8 mouse cellular contexts compared by ENCODE assay signal in the genomic region with DNA sequence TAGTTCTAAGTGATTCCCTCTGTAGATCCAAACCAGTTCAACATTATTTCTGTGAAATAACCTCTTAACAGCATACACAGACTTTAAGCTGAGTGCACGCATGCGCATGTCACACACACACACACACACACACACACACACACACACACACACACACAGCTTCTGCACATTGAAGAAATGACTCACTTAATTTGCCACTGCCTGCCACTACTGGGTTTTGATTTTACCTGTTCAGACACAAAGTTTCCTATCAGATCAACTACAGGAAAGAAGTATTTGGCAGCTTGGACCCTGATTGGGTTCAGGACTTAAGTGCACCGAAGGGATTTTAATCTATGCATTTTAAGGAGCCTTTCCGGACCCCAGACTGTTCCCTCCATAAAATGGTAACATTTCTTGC. TPM values are rescaled to one million over a fixed set of nuclear protein-coding genes. Genes with fewer than 3 reads are reported as not detected.
DNase-seq lines count a peak whose midpoint lies in the region; ATAC-seq and TF ChIP-seq lines count a peak whose summit lies in the region.

No protein-coding gene starts in this region.

- no peak for TF ChIP-seq POLR2A in lung, adult 2 months (IDR thresholded peaks at IDR 0.05; ENCODE audit: borderline replicate concordance, extremely low read depth, low read depth, low read length)

- TF ChIP-seq CTCF in lung, adult 2 months (IDR thresholded peaks at IDR 0.05; ENCODE audit: insufficient read depth, low read length): no peak

- no peak for ATAC-seq in kidney, embryonic 15.5 days (replicated peaks; ENCODE audit: low FRiP score)
- ATAC-seq in neural tube, embryonic 14.5 days (ENCODE audit: low read depth): no peak

- peak; percentile 42 to 60 for DNase-seq in left cerebral cortex, postnatal 25 days (ENCODE audit: low spot score in 2 of 2)
- no peak for DNase-seq in left cerebral cortex, adult 11 months (ENCODE audit: low spot score)
- DNase-seq in forebrain, embryonic 10.5 days (ENCODE audit: extremely low spot score, low spot score): no peak
- no peak for DNase-seq in spleen, adult 12 weeks (ENCODE audit: low spot score)
- no peak for DNase-seq in ovary, adult 18-20 months (ENCODE audit: low spot score)
- no peak for DNase-seq in lung, adult 2 months

- intact Hi-C loops in left cerebral cortex, postnatal 25 days (cut with DNase I): loop anchor here (2.0 kb wide), 1 partner anchor 66 kb away; a partner anchor contains a TSS

- H3K27me3 ChIP-seq in forebrain, embryonic 10.5 days (ENCODE audit: poor library complexity, severe bottlenecking): peaks cover 48% of the 10 kb centered on the region
- peaks cover 15% of the 10 kb centered on the region for H3K27me3 ChIP-seq in kidney, embryonic 15.5 days
- H3K27me3 ChIP-seq in neural tube, embryonic 14.5 days (ENCODE audit: control insufficient read depth, insufficient read depth, low read length): no peaks in the 10 kb centered on the region; the same call in 1 of the 2 replicates

- 54% methylated on average over 4 of the region's 4 CpGs for WGBS in forebrain, embryonic 10.5 days
- 49% methylated on average over 4 of the region's 4 CpGs for WGBS in kidney, embryonic 15.5 days
- 60% methylated on average over 4 of the region's 4 CpGs for WGBS in neural tube, embryonic 14.5 days
- WGBS in lung, adult 2 months: 55% methylated on average over 4 of the region's 4 CpGs

- H3K4me3 ChIP-seq in forebrain, embryonic 10.5 days: peak overlapping the region; percentile 68
- peak overlapping the region; percentile 72 for H3K4me3 ChIP-seq in kidney, embryonic 15.5 days (replicated peaks)
- H3K4me3 ChIP-seq in neural tube, embryonic 14.5 days (ENCODE audit: low read depth, low read length): peak overlapping the region; percentile 65
- H3K4me3 ChIP-seq in lung, adult 2 months (replicated peaks; ENCODE audit: extremely low read depth, low read depth, low read length): no peak overlapping the region

- peaks cover 53% of the 10 kb centered on the region for H3K4me1 ChIP-seq in forebrain, embryonic 10.5 days
- H3K4me1 ChIP-seq in kidney, embryonic 15.5 days: peaks cover 56% of the 10 kb centered on the region
- H3K4me1 ChIP-seq in neural tube, embryonic 14.5 days (ENCODE audit: control insufficient read depth, insufficient read depth, low read length): no peaks in the 10 kb centered on the region
- no peaks in the 10 kb centered on the region for H3K4me1 ChIP-seq in lung, adult 2 months (ENCODE audit: control insufficient read depth, insufficient read depth, low read length)

- H3K9me3 ChIP-seq in forebrain, embryonic 10.5 days: no peaks in the 10 kb centered on the region
- no peaks in the 10 kb centered on the region for H3K9me3 ChIP-seq in kidney, embryonic 15.5 days (replicated peaks)
- no peaks in the 10 kb centered on the region for H3K9me3 ChIP-seq in neural tube, embryonic 14.5 days (ENCODE audit: control insufficient read depth, low read length)

- peak overlapping the region; percentile 99 for H3K4me2 ChIP-seq in kidney, embryonic 15.5 days
- peak overlapping the region; percentile 94; the same call in 1 of the 2 replicates for H3K4me2 ChIP-seq in neural tube, embryonic 14.5 days (ENCODE audit: low read depth, low read length)

- H3K27ac ChIP-seq in forebrain, embryonic 10.5 days: no peak overlapping the region
- peak overlapping the region; percentile 86 for H3K27ac ChIP-seq in kidney, embryonic 15.5 days
- H3K27ac ChIP-seq in neural tube, embryonic 14.5 days (ENCODE audit: low read depth, low read length): no peak overlapping the region

- H3K36me3 ChIP-seq in forebrain, embryonic 10.5 days (replicated peaks): no peaks in the 10 kb centered on the region
- no peaks in the 10 kb centered on the region for H3K36me3 ChIP-seq in kidney, embryonic 15.5 days
- no peaks in the 10 kb centered on the region for H3K36me3 ChIP-seq in neural tube, embryonic 14.5 days (ENCODE audit: control insufficient read depth, insufficient read depth, low read length)

- peak overlapping the region; percentile 62; the same call in 1 of the 2 replicates for H3K9ac ChIP-seq in kidney, embryonic 15.5 days
- peak overlapping the region; percentile 66; the same call in 1 of the 2 replicates for H3K9ac ChIP-seq in neural tube, embryonic 14.5 days (replicated peaks; ENCODE audit: low read depth, low read length)

RNA-seq across cellular contexts. Expression of a gene that starts 2.0 kb away (rescaled TPM):
- total RNA-seq in left cerebral cortex, postnatal 25 days (2021): 100 to 1,000 TPM; 175 to 213 TPM
- 3.5 and 3.8 TPM in 2 replicates for polyA plus RNA-seq in forebrain, embryonic 10.5 days (2016; fragmentation: Nextera tagmentation; extraction: Ambion mirVana)
- 12.2 and 12.7 TPM in 2 replicates for polyA plus RNA-seq in kidney, embryonic 15.5 days (2015; fragmentation: Nextera tagmentation; extraction: Ambion mirVana)
- 7.9 and 8.7 TPM in 2 replicates for polyA plus RNA-seq in neural tube, embryonic 14.5 days (2014; fragmentation: Nextera tagmentation; extraction: Ambion mirVana)
- 1.2 and 2.2 TPM in 2 replicates for polyA plus RNA-seq in lung, adult 2 months (2012; rRNA removed)

Comparison
In these comparisons a context has a peak if more than half of its experiments do, and no peak if none do; other contexts are left out.
1. DNase-seq: peak in left cerebral cortex, postnatal 25 days (2 of 2); none in left cerebral cortex, adult 11 months (single experiment), forebrain, embryonic 10.5 days (single experiment), spleen, adult 12 weeks (single experiment), ovary, adult 18-20 months (single experiment) and lung, adult 2 months (single experiment).